Mouse (Mus musculus): ENCODE results near the gene Echdc3. TPM values are rescaled to one million over a fixed set of nuclear protein-coding genes. Genes with fewer than 3 reads are reported as not detected.

The Echdc3 gene
- polyA plus RNA-seq, 1 experiment from 2014 or later = 0.80 TPM

- no peaks in the 10 kb centered on the region for H3K27me3 ChIP-seq (ENCODE audit: control insufficient read depth, insufficient read depth, low read length)
- no peaks in the 10 kb centered on the region for H3K36me3 ChIP-seq (ENCODE audit: control insufficient read depth, insufficient read depth, low read length)
- H3K4me2 ChIP-seq (ENCODE audit: low read depth, low read length) = no peak overlapping the region
- 0 out of 2 replicates have a peak, but pooled peaks have one; percentile 31 for ATAC-seq (ENCODE audit: low read depth)
- H3K9me3 ChIP-seq (ENCODE audit: control insufficient read depth, low read length) = no peaks in the 10 kb centered on the region
- 50% methylated on average over 5 of the region's 5 CpGs for WGBS
- H3K27ac ChIP-seq (ENCODE audit: low read depth, low read length) = no peak overlapping the region
- no peak overlapping the region for H3K9ac ChIP-seq (replicated peaks; ENCODE audit: low read depth, low read length)
- no peak overlapping the region for H3K4me3 ChIP-seq (ENCODE audit: low read depth, low read length)
- peaks cover 6% of the 10 kb centered on the region; the same call in 1 of the 2 replicates for H3K4me1 ChIP-seq (ENCODE audit: control insufficient read depth, insufficient read depth, low read length)
These were observed 42.7 kb upstream of the Echdc3 start for GRCm38 (mm10) chr2:6255402-6255988.

- peaks cover 6% of the 10 kb centered on the region; the same call in 1 of the 2 replicates for H3K4me1 ChIP-seq (ENCODE audit: control insufficient read depth, insufficient read depth, low read length)
- no peaks in the 10 kb centered on the region for H3K36me3 ChIP-seq (ENCODE audit: control insufficient read depth, insufficient read depth, low read length)
- no peaks in the 10 kb centered on the region for H3K27me3 ChIP-seq (ENCODE audit: control insufficient read depth, insufficient read depth, low read length)
- no peaks in the 10 kb centered on the region for H3K9me3 ChIP-seq (ENCODE audit: control insufficient read depth, low read length)
- H3K27ac ChIP-seq (ENCODE audit: low read depth, low read length) = no peak overlapping the region
- no peak overlapping the region for H3K9ac ChIP-seq (replicated peaks; ENCODE audit: low read depth, low read length)
- no peak for ATAC-seq (ENCODE audit: low read depth)
- WGBS = 93% methylated on average over 3 of the region's 3 CpGs
- H3K4me3 ChIP-seq (ENCODE audit: low read depth, low read length) = no peak overlapping the region
- no peak overlapping the region for H3K4me2 ChIP-seq (ENCODE audit: low read depth, low read length)
These were observed 39.7 kb upstream of the Echdc3 start for GRCm38 (mm10) chr2:6252491-6252890.

GRCm38 (mm10) chr2:6251076-6251496, 38.3 kb upstream of the Echdc3 start:
- WGBS = 77% methylated on average over 3 of the region's 3 CpGs
- no peak for ATAC-seq (ENCODE audit: low read depth)
- H3K9me3 ChIP-seq (ENCODE audit: control insufficient read depth, low read length) = no peaks in the 10 kb centered on the region
- H3K36me3 ChIP-seq (ENCODE audit: control insufficient read depth, insufficient read depth, low read length) = no peaks in the 10 kb centered on the region
- no peak overlapping the region for H3K9ac ChIP-seq (replicated peaks; ENCODE audit: low read depth, low read length)
- no peaks in the 10 kb centered on the region for H3K27me3 ChIP-seq (ENCODE audit: control insufficient read depth, insufficient read depth, low read length)
- no peak overlapping the region for H3K27ac ChIP-seq (ENCODE audit: low read depth, low read length)
- H3K4me3 ChIP-seq (ENCODE audit: low read depth, low read length) = no peak overlapping the region
- peaks cover 1% of the 10 kb centered on the region; the same call in 1 of the 2 replicates for H3K4me1 ChIP-seq (ENCODE audit: control insufficient read depth, insufficient read depth, low read length)
- no peak overlapping the region for H3K4me2 ChIP-seq (ENCODE audit: low read depth, low read length)

GRCm38 (mm10) chr2:6241446-6241845, 28.6 kb upstream of the Echdc3 start:
- WGBS = 92% methylated on average over 5 of the region's 5 CpGs
- no peaks in the 10 kb centered on the region for H3K9me3 ChIP-seq (ENCODE audit: control insufficient read depth, low read length)

GRCm38 (mm10) chr2:6240072-6240471, 27.2 kb upstream of the Echdc3 start:
- 86% methylated on average over 1 of the region's 1 CpGs for WGBS
- 0 out of 2 replicates have a peak, but pooled peaks have one; percentile 21 for ATAC-seq (ENCODE audit: low read depth)

More at GRCm38 (mm10) chr2:6241446-6241845, 28.6 kb upstream of the Echdc3 start:
- Histone ChIP-seq H3K4me2 (ENCODE audit: low read depth, low read length) (no peak overlapping the region), H3K4me1 (ENCODE audit: control insufficient read depth, insufficient read depth, low read length) (no peaks in the 10 kb centered on the region), H3K9ac (replicated peaks; ENCODE audit: low read depth, low read length) (no peak overlapping the region), H3K27ac (ENCODE audit: low read depth, low read length) (no peak overlapping the region), H3K4me3 (ENCODE audit: low read depth, low read length) (no peak overlapping the region), H3K36me3 (ENCODE audit: control insufficient read depth, insufficient read depth, low read length) (no peaks in the 10 kb centered on the region), H3K27me3 (ENCODE audit: control insufficient read depth, insufficient read depth, low read length) (no peaks in the 10 kb centered on the region)
- no peak for ATAC-seq (ENCODE audit: low read depth)

GRCm38 (mm10) chr2:6239333-6239732, 26.5 kb upstream of the Echdc3 start:
- Histone ChIP-seq H3K36me3 (ENCODE audit: control insufficient read depth, insufficient read depth, low read length) (no peaks in the 10 kb centered on the region), H3K27ac (ENCODE audit: low read depth, low read length) (no peak overlapping the region), H3K9me3 (ENCODE audit: control insufficient read depth, low read length) (no peaks in the 10 kb centered on the region), H3K27me3 (ENCODE audit: control insufficient read depth, insufficient read depth, low read length) (no peaks in the 10 kb centered on the region), H3K4me3 (ENCODE audit: low read depth, low read length) (no peak overlapping the region), H3K9ac (replicated peaks; ENCODE audit: low read depth, low read length) (no peak overlapping the region), H3K4me1 (ENCODE audit: control insufficient read depth, insufficient read depth, low read length) (no peaks in the 10 kb centered on the region), H3K4me2 (ENCODE audit: low read depth, low read length) (no peak overlapping the region)
- no peak; the same call in 1 of the 2 replicates for ATAC-seq (ENCODE audit: low read depth)
- 74% methylated on average over 4 of the region's 4 CpGs for WGBS

More at GRCm38 (mm10) chr2:6240072-6240471, 27.2 kb upstream of the Echdc3 start:
- Histone ChIP-seq H3K27me3 (ENCODE audit: control insufficient read depth, insufficient read depth, low read length) (no peaks in the 10 kb centered on the region), H3K9ac (replicated peaks; ENCODE audit: low read depth, low read length) (no peak overlapping the region), H3K9me3 (ENCODE audit: control insufficient read depth, low read length) (no peaks in the 10 kb centered on the region), H3K27ac (ENCODE audit: low read depth, low read length) (no peak overlapping the region), H3K36me3 (ENCODE audit: control insufficient read depth, insufficient read depth, low read length) (no peaks in the 10 kb centered on the region), H3K4me3 (ENCODE audit: low read depth, low read length) (no peak overlapping the region), H3K4me1 (ENCODE audit: control insufficient read depth, insufficient read depth, low read length) (no peaks in the 10 kb centered on the region), H3K4me2 (ENCODE audit: low read depth, low read length) (no peak overlapping the region)

GRCm38 (mm10) chr2:6238679-6239078, 25.8 kb upstream of the Echdc3 start:
- 76% methylated on average over 2 of the region's 2 CpGs for WGBS
- no peak for ATAC-seq (ENCODE audit: low read depth)
- H3K4me3 ChIP-seq (ENCODE audit: low read depth, low read length) = no peak overlapping the region
- H3K4me1 ChIP-seq (ENCODE audit: control insufficient read depth, insufficient read depth, low read length) = no peaks in the 10 kb centered on the region
- H3K9me3 ChIP-seq (ENCODE audit: control insufficient read depth, low read length) = no peaks in the 10 kb centered on the region
- no peak overlapping the region for H3K4me2 ChIP-seq (ENCODE audit: low read depth, low read length)
- H3K27me3 ChIP-seq (ENCODE audit: control insufficient read depth, insufficient read depth, low read length) = no peaks in the 10 kb centered on the region
- no peak overlapping the region for H3K9ac ChIP-seq (replicated peaks; ENCODE audit: low read depth, low read length)
- no peak overlapping the region for H3K27ac ChIP-seq (ENCODE audit: low read depth, low read length)
- no peaks in the 10 kb centered on the region for H3K36me3 ChIP-seq (ENCODE audit: control insufficient read depth, insufficient read depth, low read length)

GRCm38 (mm10) chr2:6238244-6238643, 25.4 kb upstream of the Echdc3 start:
- Histone ChIP-seq H3K9ac (replicated peaks; ENCODE audit: low read depth, low read length) (no peak overlapping the region), H3K27me3 (ENCODE audit: control insufficient read depth, insufficient read depth, low read length) (no peaks in the 10 kb centered on the region)
- WGBS = 68% methylated on average over 4 of the region's 4 CpGs

GRCm38 (mm10) chr2:6233353-6233752, 20.5 kb upstream of the Echdc3 start:
- 69% methylated on average over 6 of the region's 6 CpGs for WGBS
- H3K4me3 ChIP-seq (ENCODE audit: low read depth, low read length) = no peak overlapping the region
- H3K9me3 ChIP-seq (ENCODE audit: control insufficient read depth, low read length) = no peaks in the 10 kb centered on the region
- ATAC-seq (ENCODE audit: low read depth) = no peak
- H3K4me2 ChIP-seq (ENCODE audit: low read depth, low read length) = no peak overlapping the region
- H3K4me1 ChIP-seq (ENCODE audit: control insufficient read depth, insufficient read depth, low read length) = no peaks in the 10 kb centered on the region
- no peaks in the 10 kb centered on the region for H3K36me3 ChIP-seq (ENCODE audit: control insufficient read depth, insufficient read depth, low read length)
- H3K9ac ChIP-seq (replicated peaks; ENCODE audit: low read depth, low read length) = no peak overlapping the region
- H3K27ac ChIP-seq (ENCODE audit: low read depth, low read length) = no peak overlapping the region
- no peaks in the 10 kb centered on the region for H3K27me3 ChIP-seq (ENCODE audit: control insufficient read depth, insufficient read depth, low read length)

More at GRCm38 (mm10) chr2:6238244-6238643, 25.4 kb upstream of the Echdc3 start:
- H3K9me3 ChIP-seq (ENCODE audit: control insufficient read depth, low read length) = no peaks in the 10 kb centered on the region
- no peak for ATAC-seq (ENCODE audit: low read depth)
- H3K4me2 ChIP-seq (ENCODE audit: low read depth, low read length) = no peak overlapping the region
- H3K4me1 ChIP-seq (ENCODE audit: control insufficient read depth, insufficient read depth, low read length) = no peaks in the 10 kb centered on the region
- H3K27ac ChIP-seq (ENCODE audit: low read depth, low read length) = no peak overlapping the region
- no peaks in the 10 kb centered on the region for H3K36me3 ChIP-seq (ENCODE audit: control insufficient read depth, insufficient read depth, low read length)
- no peak overlapping the region for H3K4me3 ChIP-seq (ENCODE audit: low read depth, low read length)

Measured in neural tube, embryonic 14.5 days (tissue).